Mouse (Mus musculus): Measurements from ENCODE around the gene Ak5. TPM values are rescaled to one million over a fixed set of nuclear protein-coding genes. Genes with fewer than 3 reads are reported as not detected.

Gene Ak5
- total RNA-seq, 2 experiments from 2014 or later, result not detected

DNA sequence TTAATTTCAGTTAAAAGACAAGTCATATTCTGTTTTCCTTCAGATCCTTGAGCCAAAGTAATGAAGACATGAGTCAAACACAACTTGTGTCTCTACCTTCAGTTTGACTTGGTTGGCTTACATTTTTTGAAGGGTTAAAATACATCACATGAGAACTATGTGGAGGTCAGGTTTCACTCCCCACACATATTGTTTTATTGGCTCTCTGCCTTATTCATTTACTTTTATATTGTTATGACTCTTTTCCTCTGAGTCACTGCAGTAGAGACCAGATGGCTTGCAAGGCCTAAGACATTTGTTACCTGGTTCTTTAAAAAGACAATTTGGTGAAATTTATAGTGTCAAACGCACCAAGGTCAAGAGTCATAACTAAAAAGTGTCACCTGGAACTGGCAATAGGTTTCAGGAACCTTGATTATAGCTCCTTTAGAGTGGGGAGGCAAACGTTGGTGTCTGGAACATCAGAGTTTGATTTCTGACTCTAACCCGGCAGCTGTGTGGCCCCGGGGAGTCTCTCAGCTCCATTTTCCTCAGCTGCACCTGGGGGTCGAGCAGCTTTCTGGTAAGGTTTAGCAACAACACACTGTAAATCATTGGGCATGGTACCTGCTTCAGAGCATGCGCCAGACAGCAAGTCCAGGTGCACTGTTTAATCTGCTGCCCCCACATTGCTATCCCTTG lies 145.4 kb downstream of the Ak5 start:
- DNase-seq (ENCODE audit: low spot score), result no peak
- intact Hi-C loops (cut with DNase I), result no loop called here

DNA sequence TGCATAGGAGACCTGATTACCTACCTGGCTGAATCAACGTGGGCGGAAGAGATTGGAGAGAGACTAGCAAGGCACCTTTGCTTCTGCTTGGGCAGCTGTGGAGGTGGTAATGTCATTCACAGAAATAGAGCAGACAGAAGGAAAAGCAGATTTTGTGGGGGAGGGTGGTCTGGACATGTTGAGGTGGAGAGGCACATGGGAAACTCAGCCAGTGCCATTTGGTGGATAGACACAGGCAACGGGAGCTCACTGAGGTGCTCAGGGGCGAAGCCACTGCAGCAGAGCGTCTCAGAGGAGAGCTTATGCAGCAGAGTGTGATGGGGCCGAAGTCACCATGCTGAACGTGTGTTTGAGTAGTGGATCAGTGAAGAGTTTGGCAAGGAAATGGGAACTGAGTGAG lies 147.1 kb downstream of the Ak5 start:
- intact Hi-C loops (cut with DNase I), result no loop called here
- no peak for DNase-seq (ENCODE audit: low spot score)

DNA sequence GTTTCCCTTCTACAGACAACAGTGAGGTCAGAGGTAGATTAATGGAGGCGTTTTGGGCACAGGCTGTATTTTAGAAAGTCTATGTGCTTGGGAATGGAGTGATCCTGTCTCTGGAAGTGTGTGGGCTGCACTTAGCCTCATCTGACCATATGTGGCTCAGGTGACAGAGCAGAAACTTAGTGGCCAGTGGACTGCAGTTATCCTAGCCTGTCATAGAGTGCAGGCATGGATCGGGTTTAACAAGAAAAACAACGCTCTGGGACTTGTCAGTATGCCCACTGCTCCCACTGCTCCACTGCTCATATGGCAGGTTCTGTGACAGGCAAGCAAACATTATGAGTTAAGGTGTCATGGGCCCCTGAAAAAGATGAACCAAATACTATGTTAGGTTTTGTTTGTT lies 148.1 kb downstream of the Ak5 start:
- DNase-seq (ENCODE audit: low spot score), result no peak
- intact Hi-C loops (cut with DNase I), result no loop called here

DNA sequence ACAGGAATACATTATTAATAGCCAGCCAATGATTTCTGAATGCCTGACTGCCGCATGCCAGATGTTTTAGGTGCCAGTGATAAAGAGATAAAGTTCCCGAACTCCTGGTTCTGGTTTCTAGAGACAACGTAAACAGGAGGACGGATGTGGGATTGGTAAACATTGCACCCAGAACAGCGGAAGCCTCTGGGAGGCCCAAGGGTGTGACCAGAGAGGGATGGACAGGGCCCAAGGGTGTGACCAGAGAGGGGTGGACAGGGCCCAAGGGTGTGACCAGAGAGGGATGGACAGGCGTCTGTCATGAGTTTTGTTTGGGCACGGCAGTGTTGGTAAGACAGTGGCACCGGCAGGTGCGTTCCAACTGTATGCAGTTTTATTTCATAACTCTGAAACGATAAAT lies 148.6 kb downstream of the Ak5 start:
- no peak for DNase-seq (ENCODE audit: low spot score)
- intact Hi-C loops (cut with DNase I), result no loop called here

DNA sequence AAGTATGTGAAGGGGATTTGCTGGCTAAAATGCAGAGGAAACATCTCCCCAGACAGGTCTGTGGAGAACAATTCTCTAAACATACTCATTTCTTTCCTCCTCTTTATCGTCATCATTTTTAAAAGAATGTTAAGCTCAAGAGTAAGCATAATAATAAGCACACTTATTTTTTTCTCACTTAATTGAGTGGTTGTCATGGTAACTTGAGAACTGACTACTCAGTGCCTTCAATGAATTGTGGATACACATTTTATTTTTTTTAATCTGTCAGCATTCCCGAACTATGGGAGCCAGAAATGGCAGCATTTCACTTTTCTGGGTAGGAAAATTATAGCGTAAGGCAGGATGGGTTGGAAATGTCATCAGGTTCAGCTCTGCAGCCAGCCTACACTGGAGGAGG lies 151.6 kb downstream of the Ak5 start:
- no peak for DNase-seq (ENCODE audit: low spot score)
- intact Hi-C loops (cut with DNase I), result no loop called here

DNA sequence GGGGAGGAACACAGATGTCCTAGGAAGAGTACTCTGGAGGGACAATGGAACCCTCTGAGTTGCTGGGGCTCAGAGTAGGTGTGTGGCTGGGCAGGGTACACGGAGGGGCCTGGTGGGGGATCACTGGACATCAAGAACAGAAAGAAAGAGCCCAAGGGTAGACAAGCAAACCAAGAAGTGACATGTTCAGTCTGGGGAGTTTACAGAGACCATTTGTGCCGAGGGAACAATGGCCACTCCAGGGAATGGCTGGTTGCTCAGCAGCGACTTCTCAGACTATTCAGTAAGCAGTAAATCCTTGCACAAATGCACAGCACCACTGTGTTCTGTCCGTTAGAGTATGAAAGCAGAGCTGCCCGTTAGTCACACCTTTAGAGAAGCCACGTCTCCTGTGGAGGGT lies 152.2 kb downstream of the Ak5 start:
- intact Hi-C loops (cut with DNase I), result no loop called here
- DNase-seq (ENCODE audit: low spot score), result no peak

DNA sequence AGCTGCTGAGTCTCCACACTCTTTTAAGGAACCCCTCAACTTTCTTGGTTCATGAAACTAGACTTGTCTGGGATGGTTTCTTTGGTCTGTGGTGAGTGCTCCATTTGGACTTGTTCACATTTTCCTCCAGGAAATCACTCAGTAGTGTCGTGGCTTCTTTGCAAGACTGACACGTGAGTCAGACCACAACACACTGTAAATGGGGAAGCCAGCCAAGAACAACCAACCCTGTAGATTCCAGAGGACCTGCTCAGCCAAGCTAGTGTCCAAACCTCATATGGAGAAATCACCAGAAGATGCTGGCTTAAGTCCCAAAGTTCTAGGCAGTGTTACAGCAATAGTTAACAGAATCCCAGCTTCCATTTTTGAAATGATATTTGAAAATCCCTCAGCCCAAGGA lies 155.6 kb downstream of the Ak5 start:
- no peak for DNase-seq (ENCODE audit: low spot score)

DNA sequence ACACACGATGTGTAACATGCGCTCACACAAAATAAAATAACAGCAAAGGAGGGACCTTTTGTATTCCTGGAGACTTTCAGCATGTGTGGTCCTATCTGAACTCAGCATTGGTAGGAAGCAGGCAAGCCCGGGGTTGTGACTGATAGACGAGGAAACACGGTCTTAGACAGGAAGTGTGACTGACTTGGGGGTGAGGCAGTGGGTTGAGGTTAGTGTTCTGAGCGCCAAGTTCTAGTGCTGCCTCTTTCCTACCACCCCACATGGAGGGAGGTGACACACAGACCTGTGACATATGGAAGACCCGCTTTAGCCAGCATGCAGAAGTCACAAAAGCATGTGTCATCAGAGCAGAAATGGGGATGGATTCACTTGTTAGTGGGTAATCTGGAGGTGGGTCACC lies 158.9 kb downstream of the Ak5 start:
- DNase-seq (ENCODE audit: low spot score), result no peak
- intact Hi-C loops (cut with DNase I), result no loop called here

More for the DNA sequence above, 155.6 kb downstream of the Ak5 start:
- intact Hi-C loops (cut with DNase I), result no loop called here

DNA sequence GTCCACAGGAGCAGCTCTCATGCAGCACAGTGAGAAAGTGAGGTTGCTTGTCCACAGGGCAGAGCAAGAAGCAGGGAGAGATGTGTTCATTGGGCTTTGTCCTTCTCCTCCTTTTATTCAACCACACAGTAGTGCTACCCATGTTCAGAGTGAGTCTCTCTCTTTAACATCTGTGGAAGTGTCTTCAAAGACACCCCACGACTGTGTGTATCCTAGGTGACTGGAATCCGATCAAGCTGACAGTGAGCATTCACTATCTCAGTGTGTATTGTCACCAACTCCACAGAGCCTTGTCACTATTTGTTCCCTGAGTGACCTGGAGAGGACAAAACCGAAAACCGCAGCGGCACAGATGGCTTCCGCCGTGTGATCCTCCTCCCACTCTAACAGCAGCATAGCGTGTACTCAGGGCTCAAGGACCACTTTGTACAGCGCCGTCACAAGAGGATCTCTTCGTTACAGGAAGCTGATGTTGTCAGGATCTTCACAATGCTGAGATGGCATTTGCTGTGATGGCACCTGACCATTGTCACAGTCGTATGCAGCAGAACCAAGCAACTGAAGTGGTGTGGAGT lies 159.7 kb downstream of the Ak5 start:
- no peak for DNase-seq (ENCODE audit: low spot score)
- intact Hi-C loops (cut with DNase I), result no loop called here

DNA sequence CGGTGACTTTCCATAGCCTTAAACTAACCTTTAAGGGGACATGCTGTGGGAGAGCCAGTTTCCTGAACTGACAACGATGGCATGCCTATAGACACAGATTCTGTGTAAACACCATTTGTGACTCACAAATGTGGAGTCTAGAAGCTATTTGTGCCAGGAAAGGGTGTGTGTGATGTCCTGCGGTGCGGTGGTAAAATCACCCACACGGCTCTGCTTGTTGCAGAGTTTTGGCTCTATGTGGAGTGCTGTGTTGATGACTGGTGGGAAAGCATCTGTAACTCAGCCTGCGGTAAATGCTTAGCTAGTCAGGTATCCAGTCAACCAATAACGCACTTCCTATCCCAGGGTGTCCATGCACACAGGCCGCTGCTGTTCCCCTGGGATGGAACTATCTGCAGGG lies 160.3 kb downstream of the Ak5 start:
- no peak for DNase-seq (ENCODE audit: low spot score)
- intact Hi-C loops (cut with DNase I), result no loop called here

DNA sequence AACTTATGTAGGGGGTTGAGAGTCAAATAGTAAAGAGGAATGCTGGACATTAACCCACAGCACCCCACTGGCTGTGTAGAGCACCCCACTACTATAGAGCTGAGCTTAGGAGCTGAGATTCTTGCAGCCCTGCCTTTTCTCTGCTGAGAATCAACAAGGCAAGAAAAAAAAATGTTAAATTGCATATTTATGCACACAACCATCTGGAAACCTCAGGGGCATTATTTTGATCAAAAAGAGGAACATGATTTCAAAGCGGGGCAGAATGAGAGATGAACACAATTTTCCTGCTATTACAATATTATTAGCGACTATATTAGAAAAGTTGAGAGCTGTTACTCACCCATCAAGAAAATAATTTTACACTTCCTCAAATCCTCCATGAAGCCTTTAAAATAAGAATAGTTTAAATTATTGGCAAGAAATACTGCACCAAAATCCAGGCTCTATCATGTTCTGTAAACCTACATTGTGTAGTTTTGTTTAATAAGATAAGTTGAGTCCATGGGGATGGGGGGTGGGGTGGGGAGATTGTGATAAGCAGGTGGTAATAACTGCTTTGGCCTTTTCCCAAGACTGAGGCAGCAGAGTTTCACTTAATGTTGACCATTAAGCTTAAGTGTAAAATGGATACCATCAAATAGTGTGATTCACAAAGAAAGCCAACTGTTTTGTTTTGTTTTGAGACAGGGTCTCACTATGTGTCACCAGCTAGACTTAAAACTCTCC lies 169.0 kb downstream of the Ak5 start:
- no peak for DNase-seq (ENCODE audit: low spot score)
- intact Hi-C loops (cut with DNase I), result no loop called here

DNA sequence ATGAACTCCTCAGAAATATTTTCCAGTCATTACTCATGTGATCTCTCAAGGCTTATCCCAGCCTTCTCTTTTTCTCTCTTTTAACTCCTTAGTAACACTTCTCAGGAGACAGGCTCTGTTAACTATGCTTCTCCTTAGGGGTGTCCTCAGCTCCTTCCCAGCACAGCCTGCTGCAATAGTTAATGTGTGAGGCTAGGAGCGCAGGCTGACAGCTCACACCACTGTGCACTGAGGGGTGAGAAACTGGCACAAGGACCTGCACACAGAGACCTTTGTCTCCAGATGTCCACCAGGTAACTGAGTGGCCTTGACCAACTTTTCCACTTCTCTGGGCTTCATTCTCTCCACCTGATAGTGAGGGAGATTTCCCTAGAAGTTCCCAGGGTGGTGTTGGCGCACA lies 170.3 kb downstream of the Ak5 start:
- DNase-seq (ENCODE audit: low spot score), result no peak

DNA sequence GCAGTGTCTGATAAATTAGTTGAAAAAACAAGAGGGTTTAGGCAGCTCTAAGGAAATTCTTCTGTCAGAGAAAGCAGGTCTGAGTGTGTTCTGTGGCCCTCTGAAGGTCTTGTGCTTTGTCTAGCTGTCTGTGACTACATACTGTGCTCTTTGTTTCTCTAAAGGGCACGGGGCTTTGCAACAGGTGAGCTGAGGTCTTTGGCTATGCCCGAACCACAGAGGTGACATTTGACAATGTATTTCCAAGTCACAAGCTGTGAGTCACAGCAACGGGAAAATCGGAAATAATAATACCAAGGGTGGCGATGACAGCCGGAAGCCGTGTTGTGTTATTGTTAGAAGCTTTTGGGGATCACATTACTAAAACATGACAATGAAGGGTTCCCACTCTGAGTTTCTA lies 171.1 kb downstream of the Ak5 start:
- intact Hi-C loops (cut with DNase I), result no loop called here
- no peak for DNase-seq (ENCODE audit: low spot score)

More for the DNA sequence above, 170.3 kb downstream of the Ak5 start:
- intact Hi-C loops (cut with DNase I), result no loop called here

DNA sequence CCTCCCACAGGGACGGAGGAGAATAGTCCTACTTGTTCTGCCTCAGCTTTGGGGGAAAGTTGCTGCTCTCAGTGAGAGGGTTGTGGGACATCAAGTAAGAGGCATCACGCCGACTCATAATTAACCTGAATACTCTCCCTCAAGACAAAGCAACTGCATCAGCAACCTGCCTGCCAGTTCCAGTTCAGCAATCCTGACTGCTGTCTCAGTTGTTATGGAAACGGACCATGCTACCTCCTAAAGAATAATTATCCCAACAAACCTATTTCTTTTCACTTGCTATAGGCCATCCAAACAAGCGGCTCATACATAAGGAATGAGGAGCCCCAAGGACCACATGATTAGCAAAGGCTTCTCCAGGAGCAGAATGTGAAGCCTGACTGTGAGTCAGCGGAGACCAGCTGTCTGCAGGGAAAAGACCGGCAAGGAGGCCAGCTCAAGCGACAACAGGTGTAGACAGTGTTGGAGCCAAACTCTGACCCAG lies 172.7 kb downstream of the Ak5 start:
- no peak for DNase-seq (ENCODE audit: low spot score)
- intact Hi-C loops (cut with DNase I), result no loop called here

DNA sequence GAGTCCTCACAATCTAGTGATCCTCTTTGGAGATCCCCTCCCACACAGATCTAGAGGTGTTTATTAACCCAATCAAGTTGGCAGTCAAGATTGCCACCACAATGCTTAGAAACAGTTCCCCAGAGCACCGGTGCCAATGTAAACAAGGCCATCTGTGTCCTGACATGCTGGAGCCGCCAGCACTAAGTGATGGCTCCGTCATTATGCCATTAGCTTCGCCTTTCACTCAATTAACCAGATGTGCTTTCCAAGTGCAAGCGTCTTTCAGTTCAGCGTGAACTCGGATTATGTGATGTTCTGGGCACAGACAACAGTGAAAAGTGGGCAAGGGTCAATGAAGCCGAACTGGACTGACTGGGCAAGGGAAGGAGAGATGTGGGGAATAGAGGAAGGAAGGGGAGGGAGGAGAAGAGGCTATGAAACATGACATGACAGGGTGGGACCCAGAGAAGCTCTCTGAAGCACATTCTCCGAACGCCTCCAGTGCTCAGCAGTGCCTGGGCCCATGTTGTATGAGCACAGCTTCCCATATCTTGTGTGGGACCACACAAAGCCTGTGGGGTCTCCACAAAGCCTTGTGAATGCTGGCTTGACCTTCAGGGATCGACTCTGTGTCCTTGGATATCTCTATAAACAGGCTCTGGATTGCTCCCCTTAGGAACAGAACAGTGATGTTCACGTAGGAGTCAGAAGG lies 173.3 kb downstream of the Ak5 start:
- no peak for DNase-seq (ENCODE audit: low spot score)
- intact Hi-C loops (cut with DNase I), result no loop called here

DNA sequence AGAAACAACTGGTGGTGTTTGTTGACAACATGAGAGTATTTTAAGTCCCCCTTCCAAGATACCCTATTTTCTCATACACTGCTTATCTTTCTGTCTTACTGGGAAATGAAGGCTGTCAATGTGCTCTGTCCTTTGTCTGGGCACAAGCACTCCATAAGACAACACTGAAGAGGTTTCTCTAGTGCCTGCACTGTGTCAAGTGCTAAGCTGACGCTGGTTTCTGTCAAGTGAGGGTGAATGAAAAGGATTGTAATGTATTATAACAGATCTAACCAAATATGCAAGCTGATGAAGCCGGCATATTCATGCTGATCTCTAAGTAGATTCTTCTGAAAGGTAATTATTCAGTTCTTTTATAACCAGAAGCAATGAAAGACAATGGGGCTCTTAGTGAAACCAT lies 174.3 kb downstream of the Ak5 start:
- intact Hi-C loops (cut with DNase I), result no loop called here
- DNase-seq (ENCODE audit: low spot score), result no peak

DNA sequence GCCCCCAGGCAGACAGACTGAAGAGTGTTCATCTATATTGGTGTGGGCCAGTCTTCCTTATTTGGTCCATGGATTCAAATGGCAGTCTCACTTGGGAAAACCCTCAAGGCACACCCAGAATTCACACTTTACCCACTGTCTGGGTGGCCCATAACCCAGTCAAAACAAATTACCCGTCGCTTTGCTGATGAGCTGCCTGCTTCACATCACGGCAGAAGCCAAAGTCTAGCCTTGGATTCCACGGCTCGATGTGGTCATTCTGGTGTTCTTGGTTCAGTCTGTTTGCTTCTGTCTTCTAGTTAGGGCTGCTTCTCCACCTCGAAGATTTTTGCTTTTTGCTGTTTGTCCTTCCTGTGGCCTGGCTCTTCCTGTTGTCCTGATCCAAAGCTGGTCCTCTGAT lies 175.9 kb downstream of the Ak5 start:
- intact Hi-C loops (cut with DNase I), result no loop called here
- DNase-seq (ENCODE audit: low spot score), result no peak

DNA sequence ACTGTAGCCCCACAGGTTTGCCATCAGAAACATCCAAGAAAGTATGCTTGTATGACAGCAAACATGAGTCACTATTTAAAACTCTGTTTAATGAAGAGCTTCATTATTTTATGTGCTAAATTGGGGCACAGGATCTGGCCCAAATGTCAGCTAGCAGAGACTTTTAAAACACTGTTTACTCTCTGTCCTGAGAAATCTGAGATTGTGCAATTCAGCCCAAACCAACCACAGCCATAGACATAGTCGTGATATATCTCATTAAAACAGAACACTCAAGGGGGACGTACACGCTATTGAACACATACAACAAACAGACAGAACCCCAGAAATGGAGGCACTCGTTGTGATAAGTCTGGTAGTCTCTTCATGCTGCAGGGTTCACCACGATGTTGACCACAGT lies 177.7 kb downstream of the Ak5 start:
- intact Hi-C loops (cut with DNase I), result no loop called here
- DNase-seq (ENCODE audit: low spot score), result no peak

DNA sequence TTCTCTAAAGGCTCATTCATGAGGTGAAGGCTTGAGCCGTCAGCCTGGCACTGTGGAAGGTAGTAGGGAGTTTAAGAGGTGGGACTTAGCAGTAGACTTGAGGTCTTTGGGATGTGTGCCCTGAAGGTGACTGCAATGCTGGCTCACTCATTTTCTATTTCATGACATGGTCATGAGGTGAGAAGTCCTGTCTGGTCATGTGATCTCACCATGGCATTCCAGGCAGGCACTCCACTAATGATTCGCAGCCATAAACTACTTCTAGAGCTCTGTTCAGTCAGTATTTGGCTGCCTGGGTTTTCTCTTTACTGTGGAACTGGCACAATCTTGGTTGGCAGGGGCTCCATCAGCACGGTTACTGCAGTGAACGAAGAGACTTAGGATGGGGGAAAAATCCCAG lies 179.2 kb downstream of the Ak5 start:
- DNase-seq (ENCODE audit: low spot score), result no peak
- intact Hi-C loops (cut with DNase I), result no loop called here

DNA sequence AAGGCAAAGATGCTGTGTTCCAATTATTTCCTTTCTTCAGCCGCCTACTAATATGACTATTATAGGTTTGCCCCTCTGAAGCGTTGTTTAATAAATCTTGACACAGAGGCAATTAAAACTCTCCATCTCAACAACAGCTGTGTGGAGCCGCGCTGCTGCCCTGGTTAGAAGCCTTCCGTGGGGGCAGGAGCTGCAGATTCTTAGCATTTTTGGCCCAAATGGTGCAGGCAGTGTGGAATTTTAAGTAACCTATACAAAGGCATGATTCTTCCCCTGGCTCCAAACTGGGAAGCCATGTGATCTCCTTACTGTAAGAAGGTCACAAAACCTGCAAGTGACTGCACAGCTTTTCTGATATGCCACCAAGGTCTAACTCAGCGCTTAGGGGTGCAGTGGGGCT lies 184.0 kb downstream of the Ak5 start:
- intact Hi-C loops (cut with DNase I), result no loop called here
- no peak for DNase-seq (ENCODE audit: low spot score)

DNA sequence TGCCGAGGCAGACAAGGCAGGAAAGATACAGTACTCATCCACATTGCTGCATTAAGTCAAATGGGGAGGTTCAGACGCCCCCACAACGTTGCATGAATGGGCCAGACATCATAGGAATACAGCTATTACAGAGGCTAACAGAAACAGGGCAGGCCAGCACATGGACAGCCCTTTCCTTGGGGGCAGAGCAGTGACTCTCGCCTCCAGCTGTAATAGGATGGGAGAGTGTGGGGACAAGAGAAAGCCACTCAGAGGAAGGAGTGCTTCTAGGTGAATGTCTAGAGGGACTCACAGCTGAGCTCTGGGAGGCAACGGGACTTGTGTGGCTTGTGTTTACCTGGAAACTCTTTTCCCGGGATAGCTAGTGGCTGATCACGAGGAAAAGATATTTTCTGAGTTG lies 184.4 kb downstream of the Ak5 start:
- intact Hi-C loops (cut with DNase I), result no loop called here
- no peak for DNase-seq (ENCODE audit: low spot score)

Data from heart, postnatal 25 days (tissue).